Mouse (Mus musculus): ENCODE data around the gene Slc5a2. TPM values are rescaled to one million over a fixed set of nuclear protein-coding genes. Genes with fewer than 3 reads are reported as not detected.
A peak's percentile ranks its signal among the peaks of the same experiment; 100 is the strongest.

Slc5a2 gene
- 0.88 and 1.4 TPM in 2 replicates for polyA plus RNA-seq (2012)

DNA sequence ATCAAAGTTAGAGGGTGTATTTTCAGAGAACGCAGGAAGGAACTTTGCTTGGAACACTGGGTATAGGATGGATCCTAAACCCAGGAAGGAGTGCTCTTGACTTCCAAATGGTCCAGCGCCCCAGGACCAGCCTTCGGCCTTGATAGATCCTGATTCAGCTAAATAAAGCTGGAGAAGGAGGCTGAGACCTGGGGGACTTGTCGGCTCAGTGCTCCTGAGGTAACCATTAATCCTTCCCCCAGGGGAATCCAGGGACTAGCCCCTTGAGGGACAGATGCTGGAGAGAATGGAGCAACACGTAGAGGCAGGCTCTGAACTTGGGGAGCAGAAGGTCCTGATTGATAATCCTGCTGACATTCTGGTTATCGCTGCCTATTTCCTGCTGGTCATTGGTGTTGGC, at the start of gene Slc5a2:
Gene Slc5a2 (plus strand): TSS at position 247 of the 400 bp plus-strand sequence.
- no peak for TF ChIP-seq GATA1 (IDR thresholded peaks at IDR 0.05; ENCODE audit: low read length)
- no peak for TF ChIP-seq TAL1 (IDR thresholded peaks at IDR 0.05; ENCODE audit: low read length)
- peaks cover 7% of the 10 kb centered on the region for H3K9me3 ChIP-seq (ENCODE audit: control insufficient read depth, low read length)
- peaks cover 30% of the 10 kb centered on the region for H3K4me1 ChIP-seq (ENCODE audit: control insufficient read depth)
- H3K27me3 ChIP-seq (ENCODE audit: control insufficient read depth), result peaks cover 57% of the 10 kb centered on the region
- H3K4me3 ChIP-seq (replicated peaks), result no peak within 1 kb of the TSS
- peaks cover 12% of the 10 kb centered on the region for H3K36me3 ChIP-seq (ENCODE audit: control insufficient read depth)

DNA sequence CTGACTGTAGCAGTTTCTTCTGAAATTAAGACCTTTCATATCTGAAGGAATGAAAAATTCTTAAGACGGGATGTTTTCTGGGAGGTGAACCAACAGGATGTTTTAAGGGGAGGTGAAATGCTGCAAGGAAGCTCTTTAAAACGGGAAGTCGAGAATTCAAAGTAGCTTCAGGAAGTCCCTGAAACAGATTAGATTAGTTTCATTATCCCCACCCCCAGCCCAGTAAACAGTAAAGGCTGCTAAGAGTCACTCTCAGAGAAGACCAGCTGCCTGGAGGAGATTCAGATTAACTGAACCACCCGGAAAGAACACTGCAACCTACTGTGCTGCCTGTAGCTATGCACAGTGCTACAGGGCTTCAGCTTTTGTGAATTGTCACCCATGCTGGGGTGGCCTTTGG, 45.5 kb upstream of the Slc5a2 start:
- H3K27me3 ChIP-seq (ENCODE audit: control insufficient read depth), result no peaks in the 10 kb centered on the region
- no peak for TF ChIP-seq TAL1 (IDR thresholded peaks at IDR 0.05; ENCODE audit: low read length)
- TF ChIP-seq GATA1 (IDR thresholded peaks at IDR 0.05; ENCODE audit: low read length), result no peak
- H3K36me3 ChIP-seq (ENCODE audit: control insufficient read depth), result no peaks in the 10 kb centered on the region
- no peaks in the 10 kb centered on the region for H3K4me1 ChIP-seq (ENCODE audit: control insufficient read depth)
- H3K9me3 ChIP-seq (ENCODE audit: control insufficient read depth, low read length), result no peaks in the 10 kb centered on the region
- H3K4me3 ChIP-seq (replicated peaks), result no peak overlapping the region

DNA sequence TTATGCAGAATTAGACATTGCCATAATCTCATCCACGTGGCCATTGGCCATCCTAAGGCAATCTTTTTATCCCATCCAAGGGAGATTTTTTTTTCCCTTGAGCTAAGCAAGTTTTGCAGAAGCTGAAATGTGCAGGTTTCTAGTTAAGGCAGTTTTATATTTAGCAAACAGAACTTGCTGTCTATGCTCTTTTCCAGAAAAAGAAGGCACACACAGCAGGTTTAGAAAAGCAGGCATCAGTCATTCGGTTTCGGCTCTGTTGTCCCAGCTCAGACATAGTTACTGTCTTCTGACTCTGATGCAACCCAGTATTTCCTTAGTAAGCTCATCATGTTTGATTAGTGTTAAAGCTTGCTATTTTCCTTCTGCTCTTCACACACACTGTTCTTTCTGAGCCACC, 44.5 kb upstream of the Slc5a2 start:
- no peak for TF ChIP-seq GATA1 (IDR thresholded peaks at IDR 0.05; ENCODE audit: low read length)
- TF ChIP-seq TAL1 (IDR thresholded peaks at IDR 0.05; ENCODE audit: low read length), result no peak
- Histone ChIP-seq H3K36me3 (ENCODE audit: control insufficient read depth) (no peaks in the 10 kb centered on the region), H3K27me3 (ENCODE audit: control insufficient read depth) (no peaks in the 10 kb centered on the region), H3K4me3 (replicated peaks) (no peak overlapping the region), H3K4me1 (ENCODE audit: control insufficient read depth) (no peaks in the 10 kb centered on the region), H3K9me3 (ENCODE audit: control insufficient read depth, low read length) (no peaks in the 10 kb centered on the region)

DNA sequence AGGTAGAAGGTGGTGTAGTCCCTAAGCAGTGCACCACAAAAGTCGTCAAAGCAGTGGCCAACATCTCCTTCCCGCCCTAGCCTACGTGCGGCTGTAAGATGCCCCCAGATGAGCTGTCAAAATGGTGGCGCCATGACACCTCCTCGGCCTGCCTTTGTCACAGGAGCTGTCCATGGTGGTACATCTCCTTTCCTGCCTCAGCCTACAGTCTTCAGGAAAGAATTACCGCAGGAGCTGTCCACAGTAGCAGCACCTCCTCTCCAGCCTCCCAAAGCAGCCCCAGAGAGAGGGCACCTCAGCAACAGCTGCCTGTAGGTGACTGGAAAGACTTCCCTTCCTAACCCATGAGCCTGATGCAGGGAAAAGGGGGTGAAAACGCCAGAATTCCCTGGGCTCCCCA, 33.7 kb upstream of the Slc5a2 start:
- TF ChIP-seq GATA1 (IDR thresholded peaks at IDR 0.05; ENCODE audit: low read length) (no peak), TAL1 (IDR thresholded peaks at IDR 0.05; ENCODE audit: low read length) (no peak)
- Histone ChIP-seq H3K27me3 (ENCODE audit: control insufficient read depth) (peaks cover 9% of the 10 kb centered on the region), H3K36me3 (ENCODE audit: control insufficient read depth) (peaks cover 9% of the 10 kb centered on the region), H3K4me1 (ENCODE audit: control insufficient read depth) (peaks cover 5% of the 10 kb centered on the region), H3K4me3 (replicated peaks) (no peak overlapping the region), H3K9me3 (ENCODE audit: control insufficient read depth, low read length) (no peaks in the 10 kb centered on the region)

DNA sequence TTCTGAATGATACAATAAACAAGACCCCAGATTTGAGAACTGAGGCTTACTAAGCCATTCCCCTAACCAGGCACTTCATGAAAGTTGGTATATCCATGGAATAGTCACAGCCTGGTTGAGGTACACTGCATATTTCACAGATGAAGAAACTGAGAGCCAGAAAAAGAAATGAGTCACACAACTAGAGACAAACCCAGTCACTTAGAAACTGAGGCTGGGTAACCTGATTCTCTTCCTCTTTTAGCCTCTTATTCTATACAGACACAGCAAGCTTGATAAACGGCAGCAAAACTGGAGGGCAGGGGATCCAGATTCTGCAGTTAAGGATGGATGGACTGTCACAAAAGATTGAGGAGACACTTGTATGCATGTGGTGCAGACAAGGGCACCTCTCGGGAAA, 30.7 kb upstream of the Slc5a2 start:
- H3K4me3 ChIP-seq (replicated peaks), result no peak overlapping the region
- TF ChIP-seq TAL1 (IDR thresholded peaks at IDR 0.05; ENCODE audit: low read length), result no peak
- TF ChIP-seq GATA1 (IDR thresholded peaks at IDR 0.05; ENCODE audit: low read length), result no peak
- no peaks in the 10 kb centered on the region for H3K9me3 ChIP-seq (ENCODE audit: control insufficient read depth, low read length)
- peaks cover 23% of the 10 kb centered on the region for H3K4me1 ChIP-seq (ENCODE audit: control insufficient read depth)
- H3K27me3 ChIP-seq (ENCODE audit: control insufficient read depth), result peaks cover 8% of the 10 kb centered on the region
- H3K36me3 ChIP-seq (ENCODE audit: control insufficient read depth), result peaks cover 13% of the 10 kb centered on the region

DNA sequence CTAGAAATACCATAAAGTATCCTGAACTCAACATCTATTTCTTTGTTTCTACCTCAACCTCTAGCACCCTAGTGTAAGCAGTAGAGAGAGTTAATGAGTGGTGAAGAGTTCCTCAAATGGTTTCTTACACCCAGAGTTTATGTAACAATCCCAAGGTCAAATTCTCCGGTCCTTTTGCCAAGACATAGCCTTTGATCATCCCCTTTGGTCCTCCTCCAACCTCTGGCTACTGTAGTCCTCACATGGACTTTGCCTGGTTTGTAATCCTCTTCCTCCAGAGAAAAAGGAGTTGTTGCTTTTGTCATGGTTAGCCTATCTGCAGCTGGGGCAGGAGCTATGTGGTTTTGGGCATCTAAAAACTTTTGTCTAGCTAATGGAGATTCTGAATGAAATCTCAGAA, 30.0 kb upstream of the Slc5a2 start:
- H3K27me3 ChIP-seq (ENCODE audit: control insufficient read depth), result peaks cover 5% of the 10 kb centered on the region
- H3K4me3 ChIP-seq (replicated peaks), result no peak overlapping the region
- H3K36me3 ChIP-seq (ENCODE audit: control insufficient read depth), result peaks cover 20% of the 10 kb centered on the region
- TF ChIP-seq TAL1 (IDR thresholded peaks at IDR 0.05; ENCODE audit: low read length) (no peak), GATA1 (IDR thresholded peaks at IDR 0.05; ENCODE audit: low read length) (no peak)
- H3K4me1 ChIP-seq (ENCODE audit: control insufficient read depth), result peaks cover 30% of the 10 kb centered on the region
- H3K9me3 ChIP-seq (ENCODE audit: control insufficient read depth, low read length), result no peaks in the 10 kb centered on the region

DNA sequence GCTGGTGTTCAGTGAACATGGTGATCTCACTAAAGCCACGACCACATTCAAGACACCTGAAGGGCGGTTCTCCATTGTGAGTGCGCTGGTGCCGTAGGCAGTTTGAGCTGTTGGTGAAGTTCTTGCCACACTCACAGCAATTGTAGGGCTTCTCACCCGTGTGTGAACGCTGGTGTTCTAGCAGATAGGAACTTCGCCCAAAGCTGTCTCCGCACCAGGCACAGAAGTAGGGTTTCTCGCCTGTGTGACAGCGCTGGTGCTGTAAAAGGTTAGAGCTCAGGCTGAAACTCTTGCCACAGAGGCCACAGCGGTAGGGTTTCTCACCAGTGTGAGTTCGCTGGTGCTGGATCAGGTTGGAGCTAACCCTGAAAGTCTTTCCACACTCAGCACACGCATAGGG, 29.0 kb upstream of the Slc5a2 start:
- TF ChIP-seq TAL1 (IDR thresholded peaks at IDR 0.05; ENCODE audit: low read length), result no peak
- TF ChIP-seq GATA1 (IDR thresholded peaks at IDR 0.05; ENCODE audit: low read length), result no peak
- Histone ChIP-seq H3K9me3 (ENCODE audit: control insufficient read depth, low read length) (no peaks in the 10 kb centered on the region), H3K27me3 (ENCODE audit: control insufficient read depth) (peaks cover 3% of the 10 kb centered on the region), H3K4me3 (replicated peaks) (peak overlapping the region; percentile 81), H3K36me3 (ENCODE audit: control insufficient read depth) (peaks cover 29% of the 10 kb centered on the region), H3K4me1 (ENCODE audit: control insufficient read depth) (peaks cover 39% of the 10 kb centered on the region)

DNA sequence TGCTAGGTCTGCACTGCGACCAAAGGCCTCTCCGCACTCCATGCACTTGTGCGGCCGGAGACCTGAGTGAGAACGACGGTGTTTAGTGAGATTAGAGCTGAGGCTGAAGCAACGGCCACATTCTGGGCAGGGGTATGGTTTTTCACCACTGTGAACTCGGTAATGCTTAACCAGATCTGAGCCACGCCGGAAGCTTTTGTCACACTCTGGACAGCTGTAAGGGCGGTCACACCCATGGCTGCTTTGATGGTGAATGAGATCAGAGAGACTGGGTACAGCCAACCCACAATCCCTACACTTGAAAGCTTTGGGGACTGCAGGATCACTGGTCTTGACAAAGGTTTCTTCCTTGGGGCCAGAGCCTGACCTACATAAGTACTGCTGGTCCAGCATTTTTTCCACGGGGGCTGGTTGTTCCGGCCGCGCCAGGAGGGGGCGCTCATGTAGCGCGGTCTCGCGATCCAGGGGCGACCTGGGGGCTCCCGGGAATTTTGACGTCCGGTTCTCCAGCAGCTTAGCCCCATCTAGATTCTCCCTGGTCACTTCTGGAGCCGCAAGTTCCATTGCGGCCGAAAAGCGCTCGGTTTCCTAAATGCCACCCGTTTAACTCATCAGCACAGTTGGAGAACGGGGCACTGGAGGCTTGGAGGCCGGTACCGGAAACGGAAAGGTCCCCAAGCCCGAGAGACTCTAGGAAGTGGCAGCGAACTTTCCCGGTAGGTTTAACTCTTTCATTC, 28.4 kb upstream of the Slc5a2 start, which contains the start of gene Armc5:
Gene Armc5 (plus strand): TSS at position 487 of the 737 bp plus-strand sequence.
- H3K4me1 ChIP-seq (ENCODE audit: control insufficient read depth), result peaks cover 41% of the 10 kb centered on the region
- no peaks in the 10 kb centered on the region for H3K9me3 ChIP-seq (ENCODE audit: control insufficient read depth, low read length)
- TF ChIP-seq GATA1 (IDR thresholded peaks at IDR 0.05; ENCODE audit: low read length) (no peak), TAL1 (IDR thresholded peaks at IDR 0.05; ENCODE audit: low read length) (no peak)
- peak within 1 kb of the TSS; percentile 81 for H3K4me3 ChIP-seq (replicated peaks)
- peaks cover 35% of the 10 kb centered on the region for H3K36me3 ChIP-seq (ENCODE audit: control insufficient read depth)
- no peaks in the 10 kb centered on the region for H3K27me3 ChIP-seq (ENCODE audit: control insufficient read depth)

DNA sequence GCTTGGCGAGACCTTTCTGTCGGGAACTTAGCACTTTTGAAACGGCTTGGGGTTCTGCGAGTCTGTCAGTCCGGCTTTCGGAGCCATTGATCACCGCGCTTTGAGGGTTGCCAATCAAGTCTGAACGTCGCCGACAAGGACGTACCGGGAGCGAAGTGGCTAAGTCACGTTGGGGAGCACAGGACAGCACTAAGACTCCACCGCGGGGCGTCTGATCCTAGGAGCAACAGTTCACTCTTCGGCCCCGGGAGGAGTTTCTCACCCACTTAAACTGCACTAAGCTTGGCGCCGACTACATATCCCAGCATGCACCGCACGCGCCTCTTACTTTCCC, 27.9 kb upstream of the Slc5a2 start:
- TF ChIP-seq GATA1 (IDR thresholded peaks at IDR 0.05; ENCODE audit: low read length) (no peak), TAL1 (IDR thresholded peaks at IDR 0.05; ENCODE audit: low read length) (no peak)
- Histone ChIP-seq H3K27me3 (ENCODE audit: control insufficient read depth) (no peaks in the 10 kb centered on the region), H3K4me3 (replicated peaks) (peak overlapping the region; percentile 81), H3K36me3 (ENCODE audit: control insufficient read depth) (peaks cover 41% of the 10 kb centered on the region), H3K9me3 (ENCODE audit: control insufficient read depth, low read length) (no peaks in the 10 kb centered on the region), H3K4me1 (ENCODE audit: control insufficient read depth) (peaks cover 45% of the 10 kb centered on the region)
